Mouse (Mus musculus): ENCODE measurements around the gene Tceal8. TPM values are rescaled to one million over a fixed set of nuclear protein-coding genes. Genes with fewer than 3 reads are reported as not detected.
"Not testable (repeated sequence)": the region's sequence is repeated elsewhere in the genome, so short reads cannot be mapped to it uniquely, and the experiment has no call there.

The Tceal8 gene
- polyA plus RNA-seq, 1 experiment from 2014 or later: 206 TPM

- Histone ChIP-seq H3K4me1 (0 out of 2 replicates have a peak, but pooled peaks cover 2% of the 10 kb centered on the region), H3K4me2 (peak overlapping the region; percentile 32), H3K9ac (no peak overlapping the region), H3K4me3 (peak overlapping the region; percentile 52), H3K27me3 (no peaks in the 10 kb centered on the region), H3K27ac (peak overlapping the region; percentile 54; the same call in 1 of the 2 replicates), H3K9me3 (no peaks in the 10 kb centered on the region), H3K36me3 (no peaks in the 10 kb centered on the region)
- 31% methylated on average over 10 of the region's 10 CpGs for WGBS
- ATAC-seq (ENCODE audit: insufficient number of reproducible peaks, low FRiP score, low TSS enrichment, low read depth): no peak
Measured at GRCm38 (mm10) chrX:136172786-136173185, 644 bp upstream of the Tceal8 start.

- peak overlapping the region; percentile 89 for H3K27ac ChIP-seq
- H3K4me3 ChIP-seq: peak overlapping the region; percentile 52
- H3K9ac ChIP-seq: peak overlapping the region; percentile 57
- H3K27me3 ChIP-seq: 0 out of 2 replicates have a peak, but pooled peaks cover under 1% of the 10 kb centered on the region
- H3K4me2 ChIP-seq: peak overlapping the region; percentile 41
- H3K36me3 ChIP-seq: no peaks in the 10 kb centered on the region
- 0 out of 2 replicates have a peak, but pooled peaks cover 2% of the 10 kb centered on the region for H3K4me1 ChIP-seq
- 0 out of 2 replicates have a peak, but pooled peaks have one; percentile 5 for ATAC-seq (ENCODE audit: insufficient number of reproducible peaks, low FRiP score, low TSS enrichment, low read depth)
- WGBS: 19% methylated on average over 24 of the region's 24 CpGs
- H3K9me3 ChIP-seq: no peaks in the 10 kb centered on the region
Measured at GRCm38 (mm10) chrX:136171189-136172117, 689 bp downstream of the Tceal8 start.

GRCm38 (mm10) chrX:136170625-136171024, 1.5 kb downstream of the Tceal8 start:
- Histone ChIP-seq H3K9me3 (no peaks in the 10 kb centered on the region), H3K36me3 (no peaks in the 10 kb centered on the region), H3K9ac (no peak overlapping the region), H3K4me2 (peak overlapping the region; percentile 41), H3K27me3 (0 out of 2 replicates have a peak, but pooled peaks cover 4% of the 10 kb centered on the region), H3K4me3 (peak overlapping the region; percentile 52), H3K4me1 (0 out of 2 replicates have a peak, but pooled peaks cover 2% of the 10 kb centered on the region), H3K27ac (0 out of 2 replicates have a peak overlapping the region, but pooled peaks have one; percentile 17)
- no peak for ATAC-seq (ENCODE audit: insufficient number of reproducible peaks, low FRiP score, low TSS enrichment, low read depth)
- WGBS: 65% methylated on average over 10 of the region's 10 CpGs

- 64% methylated on average over 7 of the region's 7 CpGs for WGBS
- Histone ChIP-seq H3K4me1 (no peaks in the 10 kb centered on the region), H3K4me3 (no peak overlapping the region), H3K36me3 (no peaks in the 10 kb centered on the region), H3K27me3 (0 out of 2 replicates have a peak, but pooled peaks cover 3% of the 10 kb centered on the region), H3K27ac (no peak overlapping the region), H3K9ac (no peak overlapping the region), H3K9me3 (no peaks in the 10 kb centered on the region), H3K4me2 (no peak overlapping the region)
- ATAC-seq (ENCODE audit: insufficient number of reproducible peaks, low FRiP score, low TSS enrichment, low read depth): no peak
Measured at GRCm38 (mm10) chrX:136144195-136144594, 27.9 kb downstream of the Tceal8 start.

- no peaks in the 10 kb centered on the region for H3K4me1 ChIP-seq
- no peaks in the 10 kb centered on the region for H3K9me3 ChIP-seq
- ATAC-seq (ENCODE audit: insufficient number of reproducible peaks, low FRiP score, low TSS enrichment, low read depth): no peak
- H3K4me3 ChIP-seq: no peak overlapping the region
- no peak overlapping the region for H3K4me2 ChIP-seq
- H3K36me3 ChIP-seq: no peaks in the 10 kb centered on the region
- H3K9ac ChIP-seq: no peak overlapping the region
- 0 out of 2 replicates have a peak, but pooled peaks cover 3% of the 10 kb centered on the region for H3K27me3 ChIP-seq
- H3K27ac ChIP-seq: no peak overlapping the region
- WGBS: 59% methylated on average over 2 of the region's 2 CpGs
Measured at GRCm38 (mm10) chrX:136143711-136144110, 28.4 kb downstream of the Tceal8 start.

GRCm38 (mm10) chrX:136141385-136141784, 30.8 kb downstream of the Tceal8 start:
- 76% methylated on average over 5 of the region's 5 CpGs for WGBS
- Histone ChIP-seq H3K4me2 (no peak overlapping the region), H3K4me1 (no peaks in the 10 kb centered on the region), H3K4me3 (no peak overlapping the region), H3K27me3 (no peaks in the 10 kb centered on the region), H3K9me3 (no peaks in the 10 kb centered on the region), H3K36me3 (no peaks in the 10 kb centered on the region), H3K9ac (no peak overlapping the region), H3K27ac (no peak overlapping the region)
- ATAC-seq (ENCODE audit: insufficient number of reproducible peaks, low FRiP score, low TSS enrichment, low read depth): no peak

GRCm38 (mm10) chrX:136139640-136140004, 32.5 kb downstream of the Tceal8 start:
- H3K9me3 ChIP-seq; ATAC-seq (ENCODE audit: insufficient number of reproducible peaks, low FRiP score, low TSS enrichment, low read depth); H3K4me1 ChIP-seq; H3K36me3 ChIP-seq; H3K9ac ChIP-seq; H3K27me3 ChIP-seq; H3K27ac ChIP-seq: not testable (repeated sequence)
- 32% methylated on average over 5 of the region's 5 CpGs for WGBS
- Histone ChIP-seq H3K4me2 (peak overlapping the region; percentile 42), H3K4me3 (peak overlapping the region; percentile 35)

- H3K4me1 ChIP-seq, H3K27me3 ChIP-seq, H3K27ac ChIP-seq, H3K9ac ChIP-seq, H3K36me3 ChIP-seq, H3K9me3 ChIP-seq: not testable (repeated sequence)
- WGBS: 36% methylated on average over 14 of the region's 64 CpGs
- peak within 1 kb of the TSS; percentile 35 for H3K4me3 ChIP-seq
- peak within 1 kb of the TSS; percentile 42 for H3K4me2 ChIP-seq
- peak; percentile 61; the same call in 1 of the 2 replicates for ATAC-seq (ENCODE audit: insufficient number of reproducible peaks, low FRiP score, low TSS enrichment, low read depth)
Measured at GRCm38 (mm10) chrX:136138827-136139639, 33.1 kb downstream of the Tceal8 start, which contains the start of gene Bex4. TSS of gene Bex4 (plus strand) at chrX:136138996.

GRCm38 (mm10) chrX:136135559-136135958, 36.6 kb downstream of the Tceal8 start:
- Histone ChIP-seq H3K36me3 (no peaks in the 10 kb centered on the region), H3K4me3 (no peak overlapping the region), H3K4me2 (no peak overlapping the region), H3K27me3 (no peaks in the 10 kb centered on the region), H3K9me3 (no peaks in the 10 kb centered on the region), H3K9ac (no peak overlapping the region), H3K4me1 (no peaks in the 10 kb centered on the region), H3K27ac (no peak overlapping the region)
- no peak for ATAC-seq (ENCODE audit: insufficient number of reproducible peaks, low FRiP score, low TSS enrichment, low read depth)
- 92% methylated on average over 4 of the region's 4 CpGs for WGBS

- Histone ChIP-seq H3K4me1 (no peaks in the 10 kb centered on the region), H3K9ac (no peak overlapping the region), H3K27ac (no peak overlapping the region), H3K4me2 (no peak overlapping the region), H3K4me3 (no peak overlapping the region), H3K9me3 (no peaks in the 10 kb centered on the region), H3K36me3 (no peaks in the 10 kb centered on the region), H3K27me3 (no peaks in the 10 kb centered on the region)
- WGBS: 16% methylated on average over 5 of the region's 5 CpGs
- ATAC-seq (ENCODE audit: insufficient number of reproducible peaks, low FRiP score, low TSS enrichment, low read depth): no peak
Measured at GRCm38 (mm10) chrX:136127744-136128064, 44.4 kb downstream of the Tceal8 start.

GRCm38 (mm10) chrX:136127038-136127743, 45.0 kb downstream of the Tceal8 start:
- H3K9me3 ChIP-seq: no peaks in the 10 kb centered on the region
- H3K36me3 ChIP-seq: no peaks in the 10 kb centered on the region
- no peak overlapping the region for H3K27ac ChIP-seq
- 59% methylated on average over 8 of the region's 8 CpGs for WGBS
- ATAC-seq (ENCODE audit: insufficient number of reproducible peaks, low FRiP score, low TSS enrichment, low read depth): no peak
- no peaks in the 10 kb centered on the region for H3K4me1 ChIP-seq
- H3K4me2 ChIP-seq: no peak overlapping the region
- H3K4me3 ChIP-seq: no peak overlapping the region
- H3K27me3 ChIP-seq: no peaks in the 10 kb centered on the region
- H3K9ac ChIP-seq: no peak overlapping the region
